Mouse (Mus musculus) hindbrain, embryonic 13.5 days (tissue): ENCODE data around the gene Cplx3. TPM values are rescaled to one million over a fixed set of nuclear protein-coding genes. Genes with fewer than 3 reads are reported as not detected.

Experiments used
- ATAC-seq: fragments of 200-750 bp; cut with Nextera tagmentation; 2 replicates; pipeline ENCODE4 v1.8.0; 2017; ENCODE audit warnings: moderate TSS enrichment; ENCODE audit not compliant: low FRiP score
- H3K27ac ChIP-seq: fragments of 300-500 bp; sonication (generic); 2 replicates; pipeline ENCODE4 v1.5.1; 2015; ENCODE audit warnings: inconsistent platforms, mild to moderate bottlenecking, moderate library complexity
- H3K27me3 ChIP-seq: fragments of 300-500 bp; sonication (generic); 2 replicates; pipeline ENCODE4 v1.6.1; 2015; ENCODE audit warnings: mild to moderate bottlenecking, inconsistent platforms
- H3K36me3 ChIP-seq: fragments of 300-500 bp; sonication (generic); 2 replicates; pipeline ENCODE4 v1.6.1; 2015; ENCODE audit warnings: mild to moderate bottlenecking, inconsistent platforms
- H3K4me1 ChIP-seq: fragments of 300-500 bp; sonication (generic); replicated peaks from 2 replicates; pipeline ENCODE4 v1.6.1; 2015; ENCODE audit warnings: inconsistent platforms
- H3K4me2 ChIP-seq: fragments of 300-500 bp; sonication (generic); 2 replicates; pipeline ENCODE4 v1.6.1; 2015; ENCODE audit warnings: inconsistent platforms, mild to moderate bottlenecking, moderate library complexity
- H3K4me3 ChIP-seq: fragments of 300-500 bp; sonication (generic); 2 replicates; pipeline ENCODE4 v1.5.1; 2015; ENCODE audit warnings: mild to moderate bottlenecking, inconsistent platforms
- H3K9ac ChIP-seq: fragments of 300-500 bp; sonication (generic); 2 replicates; pipeline ENCODE4 v1.6.1; 2015; ENCODE audit warnings: mild to moderate bottlenecking, inconsistent platforms
- H3K9me3 ChIP-seq: fragments of 300-500 bp; sonication (generic); 2 replicates; pipeline ENCODE4 v1.6.1; 2016; ENCODE audit warnings: inconsistent platforms
- WGBS: fragments of 180-500 bp; shearing (Covaris S2); methylation state at CpG from one replicate; pipeline ENCODE4 v1.1.7; 2015; 5-methylcytosine and 5-hydroxymethylcytosine counted together
- polyA plus RNA-seq: library from polyadenylated mRNA; unstranded; fragments of >200 nt; fragmentation: Nextera tagmentation; extraction: Ambion mirVana; gene quantifications from 2 replicates; pipeline ENCODE4 v1.2.1, GENCODE M21; 2015

The Cplx3 gene
- 0.21 and 0.48 TPM in 2 replicates for polyA plus RNA-seq

GRCm38 (mm10) chr9:57606139-57606851 lies at the start of gene Cplx3:
TSS of gene Cplx3 (minus strand) at chr9:57606281.
- H3K4me3 ChIP-seq, result peak within 1 kb of the TSS; percentile 20; the same call in 1 of the 2 replicates
- ATAC-seq, result 0 out of 2 replicates have a peak, but pooled peaks have one; percentile 39
- H3K27ac ChIP-seq, result no peak within 1 kb of the TSS
- H3K4me1 ChIP-seq, result peaks cover 12% of the 10 kb centered on the region
- no peaks in the 10 kb centered on the region for H3K36me3 ChIP-seq
- peaks cover 47% of the 10 kb centered on the region for H3K27me3 ChIP-seq
- 3% methylated on average over 24 of the region's 24 CpGs for WGBS
- H3K9ac ChIP-seq, result peak within 1 kb of the TSS; percentile 25; the same call in 1 of the 2 replicates
- H3K4me2 ChIP-seq, result peak within 1 kb of the TSS; percentile 47
- H3K9me3 ChIP-seq, result no peaks in the 10 kb centered on the region

GRCm38 (mm10) chr9:57655749-57656148 lies 49.7 kb upstream of the Cplx3 start:
- Histone ChIP-seq H3K27ac (no peak overlapping the region), H3K9me3 (no peaks in the 10 kb centered on the region), H3K4me1 (peaks cover 21% of the 10 kb centered on the region), H3K27me3 (peaks cover 17% of the 10 kb centered on the region; the same call in 1 of the 2 replicates), H3K4me3 (no peak overlapping the region), H3K9ac (peak overlapping the region; percentile 58; the same call in 1 of the 2 replicates), H3K36me3 (no peaks in the 10 kb centered on the region), H3K4me2 (peak overlapping the region; percentile 41)
- ATAC-seq, result peak; percentile 79
- 2% methylated on average over 11 of the region's 11 CpGs for WGBS

- Histone ChIP-seq H3K4me2 (no peak overlapping the region), H3K27ac (no peak overlapping the region), H3K36me3 (no peaks in the 10 kb centered on the region), H3K4me3 (no peak overlapping the region), H3K4me1 (peaks cover 26% of the 10 kb centered on the region), H3K9ac (no peak overlapping the region), H3K9me3 (no peaks in the 10 kb centered on the region), H3K27me3 (peaks cover 17% of the 10 kb centered on the region; the same call in 1 of the 2 replicates)
- ATAC-seq, result no peak
- WGBS, result 95% methylated on average over 1 of the region's 1 CpGs
Measured at GRCm38 (mm10) chr9:57654966-57655365, 48.9 kb upstream of the Cplx3 start.

DNA sequence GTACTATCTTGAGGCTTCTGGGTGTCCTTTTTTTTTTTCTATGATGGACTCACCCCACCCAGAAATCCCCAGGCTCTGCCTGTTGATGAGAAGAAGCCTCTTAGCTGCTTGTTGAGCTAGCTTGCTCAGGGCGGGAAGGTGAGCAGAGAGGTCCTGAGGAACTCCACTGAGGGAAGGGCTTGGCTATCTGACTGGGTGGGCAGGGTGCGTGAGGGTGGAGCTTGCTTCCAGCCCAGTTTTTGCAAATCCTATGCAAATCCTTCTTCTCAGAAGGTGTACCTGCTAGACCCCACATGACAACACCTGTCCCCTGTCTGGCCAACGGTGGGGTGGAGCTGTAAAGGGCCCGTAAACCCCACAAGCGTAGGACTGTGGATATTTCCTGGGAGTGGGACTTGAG lies 47.2 kb upstream of the Cplx3 start, which contains the start of gene Csk:
Gene Csk, minus strand, starts transcription at position 349 of the 400 bp plus-strand sequence.
- Histone ChIP-seq H3K4me2 (no peak within 1 kb of the TSS), H3K27ac (no peak within 1 kb of the TSS), H3K4me1 (peaks cover 26% of the 10 kb centered on the region), H3K27me3 (peaks cover 17% of the 10 kb centered on the region; the same call in 1 of the 2 replicates), H3K36me3 (no peaks in the 10 kb centered on the region), H3K4me3 (no peak within 1 kb of the TSS), H3K9me3 (no peaks in the 10 kb centered on the region), H3K9ac (peak within 1 kb of the TSS; percentile 29; the same call in 1 of the 2 replicates)
- WGBS, result 51% methylated on average over 5 of the region's 5 CpGs
- no peak for ATAC-seq

GRCm38 (mm10) chr9:57652855-57653254 lies 46.8 kb upstream of the Cplx3 start:
- Histone ChIP-seq H3K4me3 (no peak overlapping the region), H3K9me3 (no peaks in the 10 kb centered on the region), H3K4me2 (no peak overlapping the region), H3K9ac (0 out of 2 replicates have a peak overlapping the region, but pooled peaks have one; percentile 10), H3K27me3 (peaks cover 17% of the 10 kb centered on the region; the same call in 1 of the 2 replicates), H3K27ac (no peak overlapping the region), H3K4me1 (peaks cover 26% of the 10 kb centered on the region), H3K36me3 (no peaks in the 10 kb centered on the region)
- WGBS, result 10% methylated on average over 3 of the region's 3 CpGs
- ATAC-seq, result no peak

DNA sequence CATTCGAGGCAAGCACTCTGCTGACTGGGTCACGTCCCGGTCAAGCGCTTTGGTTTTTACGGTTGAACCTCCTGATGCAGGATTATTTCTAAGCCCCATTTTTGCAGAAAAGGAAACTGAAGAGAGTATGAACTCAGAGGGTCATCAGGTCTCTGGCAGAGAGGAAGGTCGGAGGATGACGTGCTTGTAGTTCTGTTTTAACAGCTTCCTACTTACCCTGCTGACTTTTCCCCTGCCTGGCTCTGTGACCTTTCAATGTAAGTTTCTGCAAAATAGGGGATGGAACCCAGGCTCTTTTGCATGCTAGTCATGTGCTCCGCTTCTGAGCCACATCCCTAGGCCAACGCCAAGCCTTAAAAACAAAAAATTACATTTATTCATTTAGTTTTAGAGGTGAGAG lies 46.3 kb upstream of the Cplx3 start:
- H3K27ac ChIP-seq, result no peak overlapping the region
- H3K9ac ChIP-seq, result no peak overlapping the region
- H3K9me3 ChIP-seq, result no peaks in the 10 kb centered on the region
- WGBS, result 65% methylated on average over 9 of the region's 9 CpGs
- H3K4me2 ChIP-seq, result no peak overlapping the region
- H3K4me3 ChIP-seq, result no peak overlapping the region
- H3K4me1 ChIP-seq, result peaks cover 26% of the 10 kb centered on the region
- no peaks in the 10 kb centered on the region for H3K36me3 ChIP-seq
- no peak for ATAC-seq
- peaks cover 17% of the 10 kb centered on the region; the same call in 1 of the 2 replicates for H3K27me3 ChIP-seq

DNA sequence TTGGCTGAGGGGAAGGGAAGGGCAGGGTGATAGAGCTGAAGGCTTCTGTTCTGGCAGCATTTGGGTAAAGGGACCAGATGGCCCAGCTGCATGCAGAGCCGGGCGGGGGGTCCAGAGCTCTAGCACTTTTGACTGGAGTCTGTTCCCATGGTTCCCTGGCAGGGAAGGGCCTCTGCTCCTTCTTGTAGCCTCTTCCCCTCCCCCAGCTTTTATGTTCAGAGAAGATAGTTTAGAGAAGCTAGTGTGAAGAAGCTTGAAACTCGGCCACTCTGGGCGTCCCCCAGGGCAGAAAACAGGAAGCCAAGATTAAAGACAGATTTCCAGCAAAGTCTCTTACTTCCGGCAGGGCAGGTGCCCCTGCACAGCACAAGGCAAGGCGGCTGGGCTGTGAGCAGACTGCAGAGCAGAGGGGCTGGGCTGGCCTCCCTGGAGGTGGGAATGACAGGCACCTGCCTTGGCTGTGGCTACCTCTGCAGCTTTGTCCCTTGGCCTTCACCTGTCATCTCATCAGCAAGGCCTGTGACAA lies 44.8 kb upstream of the Cplx3 start:
- H3K4me1 ChIP-seq, result peaks cover 25% of the 10 kb centered on the region
- peaks cover 17% of the 10 kb centered on the region; the same call in 1 of the 2 replicates for H3K27me3 ChIP-seq
- H3K27ac ChIP-seq, result 0 out of 2 replicates have a peak overlapping the region, but pooled peaks have one; percentile 13
- ATAC-seq, result no peak
- H3K4me2 ChIP-seq, result no peak overlapping the region
- 35% methylated on average over 6 of the region's 6 CpGs for WGBS
- peak overlapping the region; percentile 55; the same call in 1 of the 2 replicates for H3K9ac ChIP-seq
- no peaks in the 10 kb centered on the region for H3K36me3 ChIP-seq
- H3K4me3 ChIP-seq, result no peak overlapping the region
- no peaks in the 10 kb centered on the region for H3K9me3 ChIP-seq

GRCm38 (mm10) chr9:57650130-57650785 lies 44.2 kb upstream of the Cplx3 start:
- Histone ChIP-seq H3K9ac (no peak overlapping the region), H3K27me3 (peaks cover 17% of the 10 kb centered on the region; the same call in 1 of the 2 replicates), H3K4me2 (no peak overlapping the region), H3K4me3 (no peak overlapping the region), H3K36me3 (no peaks in the 10 kb centered on the region), H3K27ac (no peak overlapping the region), H3K9me3 (no peaks in the 10 kb centered on the region), H3K4me1 (peaks cover 27% of the 10 kb centered on the region)
- ATAC-seq, result no peak
- WGBS, result 97% methylated on average over 6 of the region's 6 CpGs

- no peaks in the 10 kb centered on the region; the same call in 1 of the 2 replicates for H3K36me3 ChIP-seq
- H3K27ac ChIP-seq, result no peak overlapping the region
- no peak for ATAC-seq
- H3K9ac ChIP-seq, result no peak overlapping the region
- no peak overlapping the region for H3K4me2 ChIP-seq
- no peaks in the 10 kb centered on the region for H3K9me3 ChIP-seq
- no peaks in the 10 kb centered on the region for H3K27me3 ChIP-seq
- H3K4me3 ChIP-seq, result no peak overlapping the region
- WGBS, result 86% methylated on average over 4 of the region's 4 CpGs
- peaks cover 37% of the 10 kb centered on the region for H3K4me1 ChIP-seq
Measured at GRCm38 (mm10) chr9:57647286-57648108, 41.4 kb upstream of the Cplx3 start.

GRCm38 (mm10) chr9:57646551-57647103 lies 40.5 kb upstream of the Cplx3 start:
- no peak overlapping the region for H3K9ac ChIP-seq
- H3K4me1 ChIP-seq, result peaks cover 46% of the 10 kb centered on the region
- H3K27ac ChIP-seq, result no peak overlapping the region
- peaks cover 9% of the 10 kb centered on the region for H3K36me3 ChIP-seq
- H3K27me3 ChIP-seq, result no peaks in the 10 kb centered on the region
- H3K4me2 ChIP-seq, result no peak overlapping the region
- no peaks in the 10 kb centered on the region for H3K9me3 ChIP-seq
- no peak for ATAC-seq
- WGBS, result 74% methylated on average over 12 of the region's 12 CpGs
- H3K4me3 ChIP-seq, result no peak overlapping the region
